Mouse (Mus musculus): ENCODE measurements at regions not wholly inside any gene's neighbourhood (a gene's known extent, or its start where the extent isn't known, plus 50 kb on each side); places are given as distances from the start of the nearest gene placed in this dataset.

GRCm38 (mm10) chr12:13164791-13165190 is 84.2 kb downstream of the Ddx1 start:
- DNase-seq (ENCODE audit: low read depth, low spot score) = no peak

- no peak for DNase-seq (ENCODE audit: low read depth, low spot score)
These were observed 88.0 kb downstream of the Ddx1 start for GRCm38 (mm10) chr12:13161051-13161450.

- DNase-seq (ENCODE audit: low read depth, low spot score) = no peak
These were observed 89.5 kb downstream of the Ddx1 start for GRCm38 (mm10) chr12:13159346-13160055.

- no peak for DNase-seq (ENCODE audit: low read depth, low spot score)
These were observed 91.2 kb downstream of the Ddx1 start for GRCm38 (mm10) chr12:13157666-13158381.

- no peak for DNase-seq (ENCODE audit: low read depth, low spot score)
These were observed 91.9 kb downstream of the Ddx1 start for GRCm38 (mm10) chr12:13157089-13157488.

GRCm38 (mm10) chr12:13150751-13151150 is 98.3 kb downstream of the Ddx1 start:
- DNase-seq (ENCODE audit: low read depth, low spot score) = no peak

GRCm38 (mm10) chr12:13147251-13147650 is 101.8 kb downstream of the Ddx1 start:
- DNase-seq (ENCODE audit: low read depth, low spot score) = no peak

GRCm38 (mm10) chr12:13145186-13146115 is 103.6 kb downstream of the Ddx1 start:
- DNase-seq (ENCODE audit: low read depth, low spot score) = no peak

GRCm38 (mm10) chr12:13144739-13145138 is 104.3 kb downstream of the Ddx1 start:
- DNase-seq (ENCODE audit: low read depth, low spot score) = no peak

- no peak for DNase-seq (ENCODE audit: low read depth, low spot score)
These were observed 108.4 kb downstream of the Ddx1 start for GRCm38 (mm10) chr12:13140636-13141035.

- no peak for DNase-seq (ENCODE audit: low read depth, low spot score)
These were observed 109.8 kb downstream of the Ddx1 start for GRCm38 (mm10) chr12:13139189-13139588.

GRCm38 (mm10) chr12:13134168-13134567 is 114.8 kb downstream of the Ddx1 start:
- DNase-seq (ENCODE audit: low read depth, low spot score) = no peak

- no peak for DNase-seq (ENCODE audit: low read depth, low spot score)
These were observed 119.3 kb downstream of the Ddx1 start for GRCm38 (mm10) chr12:13129677-13130082.

GRCm38 (mm10) chr12:13127407-13127806 is 121.6 kb downstream of the Ddx1 start:
- DNase-seq (ENCODE audit: low read depth, low spot score) = no peak

- DNase-seq (ENCODE audit: low read depth, low spot score) = no peak
These were observed 124.0 kb downstream of the Ddx1 start for GRCm38 (mm10) chr12:13125054-13125453.

GRCm38 (mm10) chr12:13122282-13122681 is 126.7 kb downstream of the Ddx1 start:
- DNase-seq (ENCODE audit: low read depth, low spot score) = no peak

GRCm38 (mm10) chr12:13120581-13120980 is 128.4 kb downstream of the Ddx1 start:
- DNase-seq (ENCODE audit: low read depth, low spot score) = no peak

GRCm38 (mm10) chr12:13119653-13120052 is 129.4 kb downstream of the Ddx1 start:
- DNase-seq (ENCODE audit: low read depth, low spot score) = no peak

GRCm38 (mm10) chr12:13118026-13118425 is 131.0 kb downstream of the Ddx1 start:
- DNase-seq (ENCODE audit: low read depth, low spot score) = no peak

- DNase-seq (ENCODE audit: low read depth, low spot score) = no peak
These were observed 134.7 kb downstream of the Ddx1 start for GRCm38 (mm10) chr12:13114341-13114740.

- DNase-seq (ENCODE audit: low read depth, low spot score) = no peak
These were observed 142.1 kb downstream of the Ddx1 start for GRCm38 (mm10) chr12:13106931-13107330.
